Mouse (Mus musculus) ES-E14 (cell line): ENCODE measurements around the gene Ldhc. TPM values are rescaled to one million over a fixed set of nuclear protein-coding genes. Genes with fewer than 3 reads are reported as not detected.
"Not testable (repeated sequence)": the region's sequence is repeated elsewhere in the genome, so short reads cannot be mapped to it uniquely, and the experiment has no call there.

Experiments
- DNase-seq: peaks from one replicate; pipeline ENCODE4 v3.0.0-alpha.2; 2013; ENCODE audit warnings: low read depth, low spot score
- H3K27ac ChIP-seq: 2 replicates; pipeline ENCODE4 v1.5.1; 2012; ENCODE audit warnings: low read depth, mild to moderate bottlenecking, low read length, moderate library complexity, mixed read lengths; ENCODE audit not compliant: poor library complexity, insufficient read depth, severe bottlenecking
- H3K36me3 ChIP-seq: 2 replicates; pipeline ENCODE4 v1.6.1; 2012; ENCODE audit warnings: mild to moderate bottlenecking, low read length, moderate library complexity, mixed read lengths; ENCODE audit not compliant: control insufficient read depth, poor library complexity, insufficient read depth, severe bottlenecking
- H3K4me1 ChIP-seq, 2 experiments: fragments of 150-350 bp in 1 of 2; sonication (generic) in 1 of 2; 2 replicates each; pipeline ENCODE4 v1.6.1; 2012; ENCODE audit warnings: low read length in 2 of 2, mild to moderate bottlenecking in 1 of 2, mixed read lengths in 1 of 2; ENCODE audit not compliant: control insufficient read depth in 2 of 2, insufficient read depth in 2 of 2, poor library complexity in 1 of 2
- H3K4me3 ChIP-seq, 2 experiments: fragments of 150-350 bp in 1 of 2; sonication (generic) in 1 of 2; 2 replicates each; pipeline ENCODE4 v1.5.1; 2012; ENCODE audit warnings: low read length in 2 of 2, low read depth in 1 of 2, mild to moderate bottlenecking in 1 of 2, mixed read lengths in 1 of 2; ENCODE audit not compliant: insufficient read depth in 1 of 2, poor library complexity in 1 of 2, severe bottlenecking in 1 of 2
- H3K9ac ChIP-seq: 2 replicates; pipeline ENCODE4 v1.6.1; 2012; ENCODE audit warnings: low read depth, mild to moderate bottlenecking, low read length, mixed read lengths; ENCODE audit not compliant: poor library complexity, insufficient read depth, severe bottlenecking
- H3K9me3 ChIP-seq: fragments of 150-350 bp; sonication (generic); 2 replicates; pipeline ENCODE4 v1.6.1; 2012; ENCODE audit warnings: low read depth, mild to moderate bottlenecking, low read length; ENCODE audit not compliant: control insufficient read depth, insufficient read depth
- CHD2 ChIP-seq: IDR thresholded peaks from 2 replicates; pipeline ENCODE4 v1.6.1; 2014; ENCODE audit warnings: mild to moderate bottlenecking, low read depth, low read length, inconsistent platforms
- HCFC1 ChIP-seq: IDR thresholded peaks from 2 replicates; pipeline ENCODE4 v1.6.1; 2012; ENCODE audit warnings: low read length, inconsistent platforms, borderline replicate concordance; ENCODE audit not compliant: insufficient read depth
- MAFK ChIP-seq: IDR thresholded peaks from 2 replicates; pipeline ENCODE4 v1.6.1; 2014; ENCODE audit warnings: mild to moderate bottlenecking, low read depth, low read length, inconsistent platforms; ENCODE audit not compliant: insufficient read depth
- ZC3H11A ChIP-seq: IDR thresholded peaks from 2 replicates; pipeline ENCODE4 v1.6.1; 2012; ENCODE audit warnings: low read depth, mild to moderate bottlenecking, inconsistent platforms, low read length, borderline replicate concordance
- ZNF384 ChIP-seq: IDR thresholded peaks from 2 replicates; pipeline ENCODE4 v1.6.1; 2012; ENCODE audit warnings: low read depth, low read length, inconsistent platforms
- in situ Hi-C, 2 experiments: fragments of 600-800 bp; cut with MboI; formaldehyde crosslinking; loops; one replicate each; pipeline ENCODE4 v1.15.1; 2025; ENCODE audit warnings: low sequenced_read_pairs in 2 of 2, inconsistent platforms in 1 of 2; ENCODE audit not compliant: unreplicated experiment in 2 of 2
- total RNA-seq: library from RNA; depleted of rRNA; stranded (reverse); fragments of 300-350 nt; gene quantifications from 2 replicates; pipeline ENCODE4 v1.2.3, GENCODE M21; 2012

Ldhc gene
- total RNA-seq, 1 experiment = 3.4 TPM

DNA sequence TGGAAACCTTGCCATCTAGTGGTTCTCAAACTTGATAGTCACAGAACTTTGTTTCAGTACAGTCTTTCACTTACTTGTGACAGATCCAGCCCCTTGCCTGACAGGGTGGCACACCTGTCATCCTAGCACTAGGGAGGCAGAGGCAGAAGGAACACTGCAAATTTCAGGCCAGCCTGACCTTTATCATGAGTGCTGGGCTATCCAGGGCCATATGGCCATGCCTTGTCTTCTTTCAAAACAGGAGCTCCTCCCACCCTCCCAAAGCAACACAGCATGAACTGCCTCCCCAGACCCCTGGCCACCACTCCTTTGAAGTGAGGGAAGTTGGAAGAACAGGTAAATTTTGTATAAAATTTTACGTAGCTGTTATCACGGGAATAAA lies 33.2 kb upstream of the Ldhc start:
- DNase-seq = no peak
- in situ Hi-C loops = no loop called here
- Histone ChIP-seq H3K9ac (no peak overlapping the region), H3K9me3 (no peaks in the 10 kb centered on the region), H3K4me1 (peaks cover 0 to 2% of the 10 kb centered on the region in 2 experiments; a peak in 2 of 4 replicates), H3K4me3 (no peak overlapping the region), H3K36me3 (peaks cover 8% of the 10 kb centered on the region), H3K27ac (no peak overlapping the region)
- TF ChIP-seq HCFC1 (no peak), MAFK (no peak)

DNA sequence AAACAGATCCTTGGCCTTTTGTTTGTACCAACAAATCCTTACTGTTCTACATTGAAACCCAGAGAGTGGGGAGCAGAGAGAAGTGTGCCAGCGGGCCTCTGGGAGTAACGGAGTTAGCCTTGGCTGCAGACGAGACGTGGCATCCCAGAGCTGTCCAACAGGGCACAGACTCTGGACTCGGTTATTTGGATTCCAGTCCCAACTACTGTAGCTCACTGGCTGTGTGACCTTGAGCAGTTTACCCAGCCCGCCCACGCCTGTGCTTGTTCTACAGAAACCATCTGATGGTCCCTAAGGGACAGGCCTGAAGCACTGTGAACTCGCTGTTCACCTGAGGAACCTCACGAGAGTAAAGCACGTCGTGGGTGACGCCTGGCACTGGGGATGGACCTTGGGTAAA lies 31.1 kb upstream of the Ldhc start:
- H3K9ac ChIP-seq = no peak overlapping the region
- peaks cover 0 to 2% of the 10 kb centered on the region in 2 experiments; a peak in 2 of 4 replicates for H3K4me1 ChIP-seq
- in situ Hi-C loops = no loop called here
- H3K27ac ChIP-seq = no peak overlapping the region
- H3K9me3 ChIP-seq = no peaks in the 10 kb centered on the region
- no peak overlapping the region for H3K4me3 ChIP-seq
- no peaks in the 10 kb centered on the region for H3K36me3 ChIP-seq
- DNase-seq = no peak
- no peak for TF ChIP-seq MAFK
- TF ChIP-seq ZNF384 = no peak
- no peak for TF ChIP-seq ZC3H11A
- no peak for TF ChIP-seq HCFC1
- no peak for TF ChIP-seq CHD2

DNA sequence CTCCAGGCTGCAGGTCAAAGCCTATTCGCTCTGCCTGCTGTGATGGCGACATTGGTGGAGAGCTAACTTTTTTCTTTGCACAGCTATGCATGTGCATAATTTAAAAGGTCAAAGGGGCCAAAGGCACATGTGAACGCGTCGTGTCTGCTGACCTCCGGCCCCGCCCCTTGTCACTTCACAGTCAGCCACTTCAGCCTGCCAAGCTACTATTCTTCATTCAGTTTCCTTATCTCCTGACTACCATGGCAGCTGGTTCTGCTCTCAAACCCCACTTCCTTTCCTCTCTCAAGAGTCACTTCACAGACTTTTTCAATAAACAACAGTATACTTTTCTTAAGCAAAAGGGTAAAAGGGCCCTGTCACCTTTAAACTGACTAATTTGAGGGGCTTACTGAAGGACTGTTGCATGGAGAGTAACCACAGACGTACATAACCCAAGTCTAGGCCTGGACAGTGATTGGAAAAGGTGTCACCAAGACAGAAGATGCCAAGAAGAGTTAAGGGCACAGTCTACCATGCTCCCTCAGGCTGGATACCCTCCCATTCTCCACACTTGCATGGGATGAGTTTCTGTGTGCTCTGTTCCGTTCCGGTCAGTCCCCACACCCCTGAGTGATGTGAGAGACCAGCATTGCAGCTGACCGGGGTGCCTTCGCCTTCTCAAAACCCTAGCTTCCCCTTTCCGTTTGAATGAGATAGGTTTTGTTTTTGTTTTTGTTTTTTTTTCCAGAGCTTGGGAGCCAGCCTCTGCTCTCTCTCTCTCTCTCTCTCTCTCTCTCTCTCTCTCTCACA lies 30.0 kb upstream of the Ldhc start:
- in situ Hi-C loops = no loop called here
- no peak for DNase-seq
- H3K36me3 ChIP-seq = no peaks in the 10 kb centered on the region
- H3K4me3 ChIP-seq = no peak overlapping the region
- peaks cover 2 to 3% of the 10 kb centered on the region in 2 experiments; a peak in 2 of 4 replicates for H3K4me1 ChIP-seq
- no peak overlapping the region for H3K27ac ChIP-seq
- no peak overlapping the region for H3K9ac ChIP-seq
- H3K9me3 ChIP-seq = no peaks in the 10 kb centered on the region
- TF ChIP-seq ZC3H11A (no peak), MAFK (no peak), ZNF384 (no peak), CHD2 (no peak), HCFC1 (no peak)

DNA sequence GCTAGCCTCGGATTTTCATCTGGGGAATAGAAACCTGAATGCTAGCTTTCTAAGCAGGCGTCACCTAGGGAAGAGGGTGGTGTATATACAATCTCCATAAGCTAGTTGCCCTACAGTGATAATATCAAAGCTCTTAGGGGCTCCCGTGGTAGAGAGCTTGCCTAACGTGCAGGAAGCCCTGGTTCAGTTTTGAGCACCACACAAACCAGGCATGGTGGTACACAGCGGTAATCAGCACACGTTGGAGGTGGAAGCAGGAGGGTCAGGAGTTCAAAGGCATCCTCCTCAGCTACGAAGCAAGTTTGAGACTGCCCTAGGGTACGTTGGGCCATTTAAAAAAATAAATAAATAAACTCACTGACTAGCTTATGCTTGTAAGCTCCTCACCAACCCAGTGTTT lies 29.3 kb upstream of the Ldhc start:
- in situ Hi-C loops = no loop called here
- no peak overlapping the region for H3K9ac ChIP-seq
- no peaks in the 10 kb centered on the region for H3K9me3 ChIP-seq
- no peak overlapping the region for H3K27ac ChIP-seq
- DNase-seq = no peak
- TF ChIP-seq ZNF384 (no peak), MAFK (no peak), ZC3H11A (no peak), HCFC1 (no peak), CHD2 (no peak)
- no peaks in the 10 kb centered on the region for H3K36me3 ChIP-seq
- H3K4me1 ChIP-seq = peaks cover 2 to 4% of the 10 kb centered on the region in 2 experiments; a peak in 2 of 4 replicates
- no peak overlapping the region for H3K4me3 ChIP-seq

DNA sequence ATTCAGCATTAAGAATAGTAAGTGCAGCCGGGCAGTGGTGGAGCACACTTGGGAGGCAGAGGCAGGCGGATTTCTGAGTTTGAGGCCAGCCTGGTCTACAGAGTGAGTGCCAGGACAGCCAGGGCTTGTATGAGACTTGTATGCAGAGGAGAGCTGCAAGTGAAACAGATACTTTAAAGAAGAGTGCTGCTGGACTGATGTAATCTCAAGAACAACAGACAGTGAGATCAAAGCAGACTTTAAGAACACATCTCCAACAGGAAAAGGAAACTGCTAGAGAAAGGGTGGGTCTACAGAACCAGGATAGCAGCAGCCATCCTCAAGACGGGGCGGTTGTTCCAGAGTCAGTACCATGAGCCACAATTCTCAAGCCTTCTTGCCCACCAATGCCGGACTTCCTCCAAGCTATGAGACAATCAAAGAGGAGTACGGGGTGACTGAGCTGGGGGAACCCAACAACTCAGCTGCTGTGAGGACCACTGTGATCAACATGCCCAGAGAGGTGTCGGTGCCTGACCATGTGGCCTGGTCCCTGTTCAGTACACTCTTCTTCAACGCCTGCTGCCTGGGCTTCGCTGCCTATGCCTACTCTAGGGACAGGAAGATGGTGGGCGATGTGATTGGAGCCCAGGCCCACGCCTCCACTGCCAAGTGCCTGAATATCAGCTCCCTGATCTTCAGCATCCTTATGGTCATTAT lies 28.7 kb upstream of the Ldhc start:
- H3K9ac ChIP-seq, H3K27ac ChIP-seq, H3K36me3 ChIP-seq, H3K4me1 ChIP-seq, in situ Hi-C loops, DNase-seq, H3K9me3 ChIP-seq, H3K4me3 ChIP-seq: not testable (repeated sequence)
